Mouse (Mus musculus): ENCODE data around the gene Dpagt1. TPM values are rescaled to one million over a fixed set of nuclear protein-coding genes. Genes with fewer than 3 reads are reported as not detected.
"Not testable (repeated sequence)": the region's sequence is repeated elsewhere in the genome, so short reads cannot be mapped to it uniquely, and the experiment has no call there.

Gene Dpagt1
- polyA plus RNA-seq, 1 experiment from 2014 or later: 39.1 TPM

DNA sequence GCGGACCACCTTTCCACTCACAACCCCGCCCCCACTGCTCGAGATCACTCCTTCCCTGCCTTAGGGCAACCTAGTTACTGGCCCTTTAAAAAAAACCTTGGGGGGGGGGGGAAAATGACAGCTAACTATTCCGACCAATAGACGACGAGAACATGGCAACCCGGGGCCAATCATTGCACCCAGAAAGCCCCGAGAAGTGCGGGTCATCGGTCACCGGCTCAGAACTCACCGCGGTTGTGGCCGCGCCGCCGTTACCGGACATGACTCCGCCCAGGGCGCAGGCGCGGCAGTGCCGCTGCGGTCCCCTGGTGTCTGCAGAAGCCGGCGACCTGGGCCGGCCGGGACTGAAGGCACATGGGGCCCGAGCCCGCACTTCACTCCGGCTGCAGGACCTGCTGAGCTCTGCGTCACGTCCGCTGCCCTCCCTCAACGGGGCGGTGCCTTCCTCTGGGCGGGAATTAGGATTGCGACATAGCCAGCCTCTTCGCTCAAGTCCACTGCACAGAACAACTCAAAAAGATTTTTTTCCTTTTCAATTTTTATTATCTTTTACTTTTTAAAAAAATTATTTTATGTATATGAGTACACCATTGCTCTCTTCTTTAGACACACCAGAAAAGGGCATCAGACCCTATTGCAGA is 18.1 kb downstream of the Dpagt1 start, which contains the start of gene Hmbs:
TSS of gene Hmbs (minus strand) at position 448 of the 641 bp plus-strand sequence.
- Histone ChIP-seq H3K27ac (peak within 1 kb of the TSS; percentile 88), H3K4me3 (peak within 1 kb of the TSS; percentile 76), H3K36me3 (peaks cover 33% of the 10 kb centered on the region), H3K4me1 (peaks cover 9% of the 10 kb centered on the region), H3K9ac (peak within 1 kb of the TSS; percentile 71), H3K27me3 (replicated peaks) (no peaks in the 10 kb centered on the region), H3K9me3 (no peaks in the 10 kb centered on the region), H3K4me2 (replicated peaks) (peak within 1 kb of the TSS; percentile 64)
- peak; percentile 96 for ATAC-seq (ENCODE audit: low FRiP score, low read depth)
- WGBS: under 1% methylated on average over 39 of the region's 39 CpGs

DNA sequence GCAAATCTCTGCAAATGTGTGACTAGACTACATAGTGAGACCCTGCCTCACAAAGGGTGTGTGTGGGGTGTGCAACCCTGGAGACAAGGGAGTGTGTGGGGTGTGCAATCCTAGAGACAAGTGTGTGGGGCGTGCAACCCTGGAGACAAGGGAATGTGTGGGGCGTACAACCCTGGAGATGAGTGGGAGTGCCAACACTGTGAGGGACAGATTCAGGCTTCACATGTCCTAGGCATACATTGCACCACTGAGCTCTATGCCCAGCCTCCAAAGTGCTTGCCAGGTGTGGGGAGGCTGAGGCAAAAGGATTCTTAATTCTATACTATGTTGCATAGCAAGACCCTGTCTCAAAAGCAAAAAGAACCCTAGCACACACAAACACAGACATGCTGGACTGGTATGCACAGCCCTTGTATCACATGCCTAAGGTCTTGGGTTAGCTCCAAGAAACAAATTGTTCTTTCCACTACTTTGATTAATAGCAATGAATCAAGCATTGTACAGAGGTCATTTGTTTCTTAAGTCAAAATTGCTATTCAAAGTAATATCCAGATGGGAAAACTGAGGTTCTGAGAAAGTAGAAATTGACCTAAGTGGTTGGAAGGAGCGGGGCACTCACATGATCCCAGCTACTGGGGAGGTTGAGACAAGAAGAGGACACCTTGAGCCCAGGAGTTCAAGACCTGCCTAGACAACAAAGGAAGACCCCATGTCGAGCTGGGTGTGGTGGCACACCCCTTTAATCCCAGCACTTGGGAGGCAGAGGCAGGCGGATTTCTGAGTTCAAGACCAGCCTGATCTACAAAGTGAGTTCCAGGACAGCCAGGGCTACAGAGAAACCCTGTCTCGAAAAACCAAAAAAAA is 20.0 kb downstream of the Dpagt1 start:
- no peak for ATAC-seq (ENCODE audit: low FRiP score, low read depth)
- H3K36me3 ChIP-seq: peaks cover 46% of the 10 kb centered on the region
- 92% methylated on average over 6 of the region's 6 CpGs for WGBS
- H3K9ac ChIP-seq: no peak overlapping the region
- no peak overlapping the region for H3K27ac ChIP-seq
- H3K4me3 ChIP-seq: no peak overlapping the region
- no peaks in the 10 kb centered on the region for H3K27me3 ChIP-seq (replicated peaks)
- H3K9me3 ChIP-seq: no peaks in the 10 kb centered on the region
- H3K4me1 ChIP-seq: peaks cover 9% of the 10 kb centered on the region
- H3K4me2 ChIP-seq (replicated peaks): no peak overlapping the region

DNA sequence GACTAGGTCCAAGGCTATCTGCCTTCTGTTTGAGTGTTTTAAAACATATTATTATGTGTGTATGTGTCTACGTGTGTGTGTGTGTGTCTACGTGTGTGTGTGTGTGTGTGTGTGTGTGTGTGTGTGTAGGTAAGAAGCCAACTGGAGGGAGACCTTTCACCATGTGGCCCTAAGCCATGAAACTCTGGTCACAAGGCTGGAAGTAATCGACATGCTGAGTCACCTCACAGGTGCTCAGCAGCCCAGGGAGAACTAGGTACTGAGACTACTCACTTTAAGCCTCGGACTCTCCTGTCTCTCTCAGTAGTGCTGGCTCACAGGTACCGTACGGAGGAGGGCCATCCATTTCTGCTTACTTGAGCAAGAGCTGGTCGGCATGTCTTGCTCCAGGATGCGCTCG is 21.3 kb downstream of the Dpagt1 start:
- Histone ChIP-seq H3K4me3 (no peak overlapping the region), H3K9ac (no peak overlapping the region), H3K36me3 (peaks cover 53% of the 10 kb centered on the region), H3K27ac (no peak overlapping the region), H3K4me1 (peaks cover 9% of the 10 kb centered on the region), H3K27me3 (replicated peaks) (no peaks in the 10 kb centered on the region), H3K9me3 (no peaks in the 10 kb centered on the region), H3K4me2 (replicated peaks) (no peak overlapping the region)
- WGBS: 94% methylated on average over 9 of the region's 9 CpGs
- no peak for ATAC-seq (ENCODE audit: low FRiP score, low read depth)

DNA sequence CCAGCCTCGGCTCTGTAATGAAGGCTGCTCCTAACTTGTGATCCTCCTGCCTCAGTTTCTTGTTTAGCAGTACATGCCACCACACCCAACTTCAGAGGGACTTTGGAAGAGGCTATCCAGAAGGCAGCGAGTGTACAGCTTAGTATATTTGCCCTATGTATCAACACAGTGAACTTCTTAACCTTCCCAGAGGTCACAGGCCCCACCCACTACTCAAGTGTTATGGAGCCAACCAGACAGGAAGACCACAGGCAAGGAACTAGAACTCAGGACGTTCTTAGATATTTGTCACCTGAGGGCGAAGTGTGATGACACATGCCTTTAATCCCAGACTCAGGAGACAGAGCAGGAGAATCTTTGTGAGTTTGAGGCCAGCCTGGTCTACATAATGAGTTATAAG is 21.8 kb downstream of the Dpagt1 start:
- no peaks in the 10 kb centered on the region for H3K9me3 ChIP-seq
- ATAC-seq (ENCODE audit: low FRiP score, low read depth): no peak
- peaks cover 58% of the 10 kb centered on the region for H3K36me3 ChIP-seq
- H3K27ac ChIP-seq: no peak overlapping the region
- H3K4me3 ChIP-seq: no peak overlapping the region
- H3K4me1 ChIP-seq: peaks cover 8% of the 10 kb centered on the region
- H3K4me2 ChIP-seq (replicated peaks): no peak overlapping the region
- WGBS: 89% methylated on average over 4 of the region's 4 CpGs
- no peaks in the 10 kb centered on the region for H3K27me3 ChIP-seq (replicated peaks)
- H3K9ac ChIP-seq: no peak overlapping the region

DNA sequence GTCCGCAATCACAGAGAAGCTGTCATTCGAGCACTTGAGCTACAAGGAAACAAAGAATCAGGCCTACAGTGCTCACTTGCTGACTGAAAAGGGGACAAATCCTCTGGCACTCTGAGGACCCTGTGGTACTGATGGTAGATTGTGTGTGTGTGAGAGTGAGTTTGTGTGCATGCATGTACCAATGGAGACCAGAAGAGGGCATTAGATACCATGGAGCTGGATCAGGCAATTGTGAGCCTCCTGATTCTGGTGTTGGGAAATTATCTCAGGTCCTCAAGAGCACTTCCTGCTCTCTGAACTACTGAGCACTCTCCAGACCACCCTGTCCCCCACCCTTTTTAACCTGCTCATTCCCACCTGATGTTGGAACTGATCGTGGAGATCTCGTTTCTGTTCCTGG is 22.7 kb downstream of the Dpagt1 start:
- ATAC-seq (ENCODE audit: low FRiP score, low read depth): no peak
- H3K27ac ChIP-seq: no peak overlapping the region
- no peaks in the 10 kb centered on the region for H3K27me3 ChIP-seq (replicated peaks)
- H3K4me2 ChIP-seq (replicated peaks): no peak overlapping the region
- H3K4me1 ChIP-seq: no peaks in the 10 kb centered on the region
- WGBS: 95% methylated on average over 4 of the region's 4 CpGs
- no peak overlapping the region for H3K9ac ChIP-seq
- H3K4me3 ChIP-seq: no peak overlapping the region
- peaks cover 67% of the 10 kb centered on the region for H3K36me3 ChIP-seq
- no peaks in the 10 kb centered on the region for H3K9me3 ChIP-seq

DNA sequence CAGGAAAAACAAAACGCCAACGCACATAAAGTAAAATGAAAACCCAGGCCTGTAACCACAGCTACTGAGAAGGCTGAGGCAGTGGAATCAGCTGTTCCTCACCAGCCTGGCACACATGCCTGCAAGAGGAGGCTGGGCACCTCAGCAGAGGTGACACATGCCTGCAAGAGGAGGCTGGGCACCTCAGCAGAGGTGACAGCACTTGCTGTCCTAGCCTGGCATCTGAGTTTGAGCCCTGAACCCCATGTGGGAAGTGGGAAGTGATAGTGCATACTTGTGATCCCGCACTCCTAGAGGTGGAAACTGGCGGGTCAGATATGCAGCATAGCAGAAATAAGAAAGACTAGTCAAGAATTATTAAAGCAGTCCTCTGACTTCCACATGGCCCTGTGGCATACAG is 25.6 kb downstream of the Dpagt1 start:
- ATAC-seq (ENCODE audit: low FRiP score, low read depth): no peak
- H3K36me3 ChIP-seq: peaks cover 96% of the 10 kb centered on the region

DNA sequence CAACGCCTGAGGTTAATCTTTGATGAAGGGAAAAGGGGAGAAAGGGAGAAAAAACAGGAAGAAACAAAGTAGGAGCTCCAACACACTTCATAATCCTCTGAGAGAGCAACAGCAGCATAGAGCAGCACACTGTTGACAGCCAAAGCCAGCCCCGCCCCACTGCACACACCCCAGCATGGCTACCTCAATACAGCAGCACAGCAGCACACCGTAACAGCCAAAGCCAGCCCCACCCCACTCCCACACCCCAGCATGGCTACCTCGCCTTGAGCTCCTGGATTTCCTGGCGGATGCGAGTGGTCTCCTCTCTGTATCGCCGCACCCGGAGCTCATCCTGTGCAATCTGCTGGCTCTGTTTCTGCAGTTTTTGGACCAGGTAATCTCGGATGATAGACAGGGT is 26.5 kb downstream of the Dpagt1 start:
- Histone ChIP-seq H3K4me1 (no peaks in the 10 kb centered on the region), H3K9me3 (no peaks in the 10 kb centered on the region), H3K4me3 (no peak overlapping the region), H3K9ac (no peak overlapping the region), H3K27me3 (replicated peaks) (no peaks in the 10 kb centered on the region), H3K27ac (no peak overlapping the region), H3K36me3 (peaks cover 98% of the 10 kb centered on the region), H3K4me2 (replicated peaks) (no peak overlapping the region)
- ATAC-seq (ENCODE audit: low FRiP score, low read depth): no peak
- WGBS: 92% methylated on average over 10 of the region's 10 CpGs

More for the DNA sequence above, 25.6 kb downstream of the Dpagt1 start:
- 96% methylated on average over 4 of the region's 4 CpGs for WGBS
- Histone ChIP-seq H3K27ac (no peak overlapping the region), H3K4me2 (replicated peaks) (no peak overlapping the region), H3K9me3 (no peaks in the 10 kb centered on the region), H3K4me1 (no peaks in the 10 kb centered on the region), H3K4me3 (no peak overlapping the region), H3K27me3 (replicated peaks) (no peaks in the 10 kb centered on the region), H3K9ac (no peak overlapping the region)

DNA sequence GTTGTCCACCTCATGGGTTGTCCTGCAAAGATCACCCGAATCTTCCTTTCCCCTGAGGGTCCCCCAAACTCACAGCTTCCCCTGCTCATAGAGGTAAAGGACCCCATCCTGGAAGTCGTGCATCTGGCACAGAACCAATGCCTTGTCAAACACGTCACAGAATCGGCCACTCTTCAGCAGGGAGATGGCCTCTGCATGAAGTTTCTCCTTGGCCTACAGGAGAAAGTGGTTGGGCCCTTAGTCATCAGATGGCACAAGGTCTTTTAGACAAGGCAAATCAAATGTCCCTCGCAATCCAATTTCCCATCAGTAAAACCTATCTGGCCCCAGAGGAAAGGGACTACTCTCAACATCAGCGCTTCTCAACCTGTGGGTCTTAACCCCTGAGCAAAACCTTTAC is 27.3 kb downstream of the Dpagt1 start:
- 97% methylated on average over 6 of the region's 6 CpGs for WGBS
- H3K9me3 ChIP-seq: no peaks in the 10 kb centered on the region
- peaks cover 95% of the 10 kb centered on the region for H3K36me3 ChIP-seq
- no peaks in the 10 kb centered on the region for H3K4me1 ChIP-seq
- no peaks in the 10 kb centered on the region for H3K27me3 ChIP-seq (replicated peaks)
- no peak overlapping the region for H3K4me3 ChIP-seq
- H3K9ac ChIP-seq: no peak overlapping the region
- no peak overlapping the region for H3K27ac ChIP-seq
- no peak overlapping the region for H3K4me2 ChIP-seq (replicated peaks)
- no peak for ATAC-seq (ENCODE audit: low FRiP score, low read depth)

DNA sequence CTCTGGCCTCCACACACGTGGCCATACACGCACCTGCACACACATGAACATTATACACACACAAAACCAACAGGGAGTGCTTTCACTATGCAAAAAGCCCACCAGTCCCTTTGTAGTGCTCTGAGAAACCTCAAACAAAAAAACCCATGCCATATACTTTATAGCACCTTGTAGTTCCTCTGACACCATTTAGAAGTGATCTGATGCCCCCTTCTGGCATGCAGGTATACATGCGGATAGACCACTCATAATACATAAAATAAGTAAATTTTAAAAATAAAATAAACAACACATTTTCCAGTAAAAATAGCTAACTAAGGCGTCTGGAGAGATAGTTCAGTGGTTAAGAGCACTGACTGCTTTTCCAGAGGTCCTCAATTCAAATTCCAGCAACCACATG is 31.4 kb downstream of the Dpagt1 start:
- H3K36me3 ChIP-seq: peaks cover 70% of the 10 kb centered on the region

DNA sequence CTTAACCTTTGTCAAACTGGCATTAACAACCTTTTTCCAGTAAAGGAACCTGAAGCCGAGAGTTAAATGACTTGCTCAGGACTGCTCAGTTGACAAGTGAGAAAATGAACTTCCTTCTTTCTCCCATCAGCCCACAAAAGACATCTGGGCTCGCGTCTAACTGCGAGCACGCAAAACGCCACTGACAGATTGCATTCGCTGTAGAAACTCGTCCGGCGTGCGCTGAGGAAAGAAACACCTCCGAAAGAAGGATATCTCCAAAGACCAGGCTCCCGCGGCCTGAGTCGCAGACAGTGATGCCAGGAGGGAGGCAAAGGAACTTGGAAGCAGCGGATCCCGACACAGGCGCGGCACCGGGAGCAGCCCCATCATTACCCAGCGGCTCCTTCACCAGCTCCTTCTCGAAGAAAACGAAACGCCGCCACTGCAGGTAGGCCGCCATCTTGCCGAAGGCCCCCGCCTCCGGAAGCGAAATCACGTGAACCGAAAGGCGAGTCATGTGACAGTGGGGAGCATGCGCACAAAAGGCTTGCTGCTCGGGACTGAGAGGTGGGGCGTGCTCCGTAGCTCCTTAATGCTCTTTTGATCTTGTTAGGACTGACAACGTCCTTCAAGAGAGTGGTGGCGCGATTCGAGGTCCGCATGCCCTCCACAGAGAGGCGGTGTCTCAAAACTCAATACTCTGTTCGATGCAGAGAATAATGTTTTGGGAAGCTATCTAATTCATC is 35.5 kb downstream of the Dpagt1 start, which contains the start of gene Vps11:
TSS of gene Vps11 (minus strand) at position 481 of the 728 bp plus-strand sequence.
- peak within 1 kb of the TSS; percentile 83 for H3K9ac ChIP-seq
- H3K4me3 ChIP-seq: peak within 1 kb of the TSS; percentile 86

More for the DNA sequence above, 31.4 kb downstream of the Dpagt1 start:
- WGBS: 72% methylated on average over 4 of the region's 4 CpGs
- H3K4me1 ChIP-seq: peaks cover 7% of the 10 kb centered on the region
- H3K9me3 ChIP-seq: no peaks in the 10 kb centered on the region
- H3K27me3 ChIP-seq (replicated peaks): no peaks in the 10 kb centered on the region
- no peak overlapping the region for H3K4me3 ChIP-seq
- ATAC-seq (ENCODE audit: low FRiP score, low read depth): no peak
- no peak overlapping the region for H3K4me2 ChIP-seq (replicated peaks)
- H3K9ac ChIP-seq: no peak overlapping the region
- no peak overlapping the region for H3K27ac ChIP-seq

DNA sequence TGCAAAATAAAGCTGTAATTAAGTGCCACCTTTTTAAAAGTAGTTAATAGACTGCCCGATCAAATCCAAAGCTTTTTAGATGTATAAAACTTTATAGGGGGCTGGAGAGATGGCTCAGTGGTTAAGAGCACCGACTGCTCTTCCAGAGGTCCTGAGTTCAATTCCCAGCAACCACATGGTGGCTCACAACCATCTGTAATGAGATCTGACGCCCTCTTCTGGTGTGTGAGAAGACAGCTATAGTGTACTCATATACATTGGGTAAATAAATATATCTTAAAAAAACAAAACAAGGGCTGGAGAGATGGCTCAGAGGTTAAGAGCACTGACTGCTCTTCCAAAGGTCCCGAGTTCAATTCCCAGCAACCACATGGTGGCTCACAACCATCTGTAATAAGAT is 36.1 kb downstream of the Dpagt1 start:
- not testable (repeated sequence) for H3K4me1 ChIP-seq; ATAC-seq (ENCODE audit: low FRiP score, low read depth); H3K27me3 ChIP-seq (replicated peaks); H3K27ac ChIP-seq; H3K9me3 ChIP-seq
- Histone ChIP-seq H3K36me3 (peaks cover 23% of the 10 kb centered on the region), H3K4me2 (replicated peaks) (peak overlapping the region; percentile 91), H3K9ac (0 out of 2 replicates have a peak overlapping the region, but pooled peaks have one; percentile 83), H3K4me3 (peak overlapping the region; percentile 86)
- 43% methylated on average over 4 of the region's 4 CpGs for WGBS

More for the DNA sequence above, 35.5 kb downstream of the Dpagt1 start, which contains the start of gene Vps11:
- H3K9me3 ChIP-seq: no peaks in the 10 kb centered on the region
- no peak within 1 kb of the TSS for H3K27ac ChIP-seq
- H3K4me2 ChIP-seq (replicated peaks): peak within 1 kb of the TSS; percentile 91
- H3K27me3 ChIP-seq (replicated peaks): no peaks in the 10 kb centered on the region
- ATAC-seq (ENCODE audit: low FRiP score, low read depth): peak; percentile 87
- WGBS: under 1% methylated on average over 44 of the region's 44 CpGs
- H3K36me3 ChIP-seq: peaks cover 28% of the 10 kb centered on the region
- peaks cover 7% of the 10 kb centered on the region for H3K4me1 ChIP-seq

DNA sequence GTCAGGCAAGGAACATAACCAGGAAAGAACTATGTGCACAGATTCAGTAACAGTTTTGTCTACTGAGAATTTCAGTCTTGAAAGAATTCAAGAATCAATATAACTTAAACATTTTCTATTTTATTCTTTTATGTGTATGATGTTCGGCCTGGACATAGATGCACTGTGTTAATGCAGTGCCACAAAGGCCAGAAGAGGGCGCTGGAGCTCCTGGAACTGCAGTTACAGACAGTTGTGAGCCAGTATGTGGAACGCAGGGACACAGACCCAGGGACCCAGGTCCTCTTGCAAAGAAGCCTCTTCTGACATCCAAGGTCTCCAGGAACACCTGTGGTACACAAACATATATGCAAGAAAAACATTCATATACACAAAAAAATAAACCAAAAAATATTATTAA is 38.7 kb downstream of the Dpagt1 start:
- H3K9me3 ChIP-seq: no peaks in the 10 kb centered on the region
- ATAC-seq (ENCODE audit: low FRiP score, low read depth): no peak
- 67% methylated on average over 3 of the region's 3 CpGs for WGBS

More for the DNA sequence above, 38.7 kb downstream of the Dpagt1 start:
- peaks cover 4% of the 10 kb centered on the region; the same call in 1 of the 2 replicates for H3K36me3 ChIP-seq
- no peaks in the 10 kb centered on the region for H3K27me3 ChIP-seq (replicated peaks)
- H3K27ac ChIP-seq: no peak overlapping the region
- H3K4me2 ChIP-seq (replicated peaks): no peak overlapping the region
- H3K9ac ChIP-seq: no peak overlapping the region
- no peak overlapping the region for H3K4me3 ChIP-seq
- H3K4me1 ChIP-seq: peaks cover 7% of the 10 kb centered on the region

Measured in neural tube, embryonic 12.5 days (tissue).